Mouse (Mus musculus) hindbrain, embryonic 14.5 days (tissue): Measurements from ENCODE around the gene Pcgf1. TPM values are rescaled to one million over a fixed set of nuclear protein-coding genes. Genes with fewer than 3 reads are reported as not detected.

ENCODE experiments used
- ATAC-seq: fragments of 200-750 bp; cut with Nextera tagmentation; 2 replicates; pipeline ENCODE4 v1.8.0; 2017; ENCODE audit warnings: moderate number of reproducible peaks, mild to moderate bottlenecking, moderate TSS enrichment, moderate library complexity; ENCODE audit not compliant: low FRiP score
- DNase-seq: peaks from one replicate; pipeline ENCODE4 v3.0.0-alpha.2; 2015; ENCODE audit warnings: low spot score
- H3K27ac ChIP-seq: fragments of 300-500 bp; sonication (generic); 2 replicates; pipeline ENCODE4 v1.5.1; 2014; ENCODE audit warnings: mild to moderate bottlenecking, moderate library complexity
- H3K27me3 ChIP-seq: fragments of 300-500 bp; sonication (generic); 2 replicates; pipeline ENCODE4 v1.6.1; 2014; ENCODE audit warnings: mild to moderate bottlenecking, low read length, mixed read lengths; ENCODE audit not compliant: control insufficient read depth, insufficient read depth
- H3K36me3 ChIP-seq: fragments of 300-500 bp; sonication (generic); replicated peaks from 2 replicates; pipeline ENCODE4 v1.6.1; 2014; ENCODE audit not compliant: control insufficient read depth, insufficient read depth
- H3K4me1 ChIP-seq: fragments of 300-500 bp; sonication (generic); replicated peaks from 2 replicates; pipeline ENCODE4 v1.6.1; 2014; ENCODE audit warnings: antibody characterized with exemption, low read length, mixed read lengths; ENCODE audit not compliant: control insufficient read depth, insufficient read depth
- H3K4me2 ChIP-seq: fragments of 300-500 bp; sonication (generic); replicated peaks from 2 replicates; pipeline ENCODE4 v1.6.1; 2014; ENCODE audit warnings: mild to moderate bottlenecking, moderate library complexity
- H3K4me3 ChIP-seq: fragments of 300-500 bp; sonication (generic); replicated peaks from 2 replicates; pipeline ENCODE4 v1.5.1; 2014; ENCODE audit warnings: mild to moderate bottlenecking, low read length
- H3K9ac ChIP-seq: fragments of 300-500 bp; sonication (generic); 2 replicates; pipeline ENCODE4 v1.6.1; 2014
- H3K9me3 ChIP-seq: fragments of 300-500 bp; sonication (generic); 2 replicates; pipeline ENCODE4 v1.6.1; 2016; ENCODE audit warnings: low read length; ENCODE audit not compliant: control insufficient read depth
- WGBS: fragments of 180-500 bp; shearing (Covaris S2); extraction: QIAGEN DNeasy Blood & Tissue Kit; methylation state at CpG from one replicate; pipeline ENCODE4 v1.1.7; 2014; 5-methylcytosine and 5-hydroxymethylcytosine counted together
- polyA plus RNA-seq: library from polyadenylated mRNA; unstranded; fragments of >200 nt; fragmentation: Nextera tagmentation; extraction: Ambion mirVana; gene quantifications from 2 replicates; pipeline ENCODE4 v1.2.1, GENCODE M21; 2014

Pcgf1 gene
- 36.3 and 36.7 TPM in 2 replicates for polyA plus RNA-seq

GRCm38 (mm10) chr6:83077630-83078323 lies at the start of gene Pcgf1:
Gene Pcgf1, plus strand, starts transcription at chr6:83077869.
- peak within 1 kb of the TSS; percentile 77 for H3K4me3 ChIP-seq
- H3K4me2 ChIP-seq, result peak within 1 kb of the TSS; percentile 98
- H3K9me3 ChIP-seq, result no peaks in the 10 kb centered on the region
- H3K9ac ChIP-seq, result peak within 1 kb of the TSS; percentile 87
- no peak for DNase-seq
- peaks cover 20% of the 10 kb centered on the region; the same call in 1 of the 2 replicates for H3K36me3 ChIP-seq
- H3K4me1 ChIP-seq, result peaks cover 14% of the 10 kb centered on the region
- peaks cover 53% of the 10 kb centered on the region for H3K27me3 ChIP-seq
- ATAC-seq, result peak; percentile 83
- under 1% methylated on average over 53 of the region's 54 CpGs for WGBS
- peak within 1 kb of the TSS; percentile 95 for H3K27ac ChIP-seq

DNA sequence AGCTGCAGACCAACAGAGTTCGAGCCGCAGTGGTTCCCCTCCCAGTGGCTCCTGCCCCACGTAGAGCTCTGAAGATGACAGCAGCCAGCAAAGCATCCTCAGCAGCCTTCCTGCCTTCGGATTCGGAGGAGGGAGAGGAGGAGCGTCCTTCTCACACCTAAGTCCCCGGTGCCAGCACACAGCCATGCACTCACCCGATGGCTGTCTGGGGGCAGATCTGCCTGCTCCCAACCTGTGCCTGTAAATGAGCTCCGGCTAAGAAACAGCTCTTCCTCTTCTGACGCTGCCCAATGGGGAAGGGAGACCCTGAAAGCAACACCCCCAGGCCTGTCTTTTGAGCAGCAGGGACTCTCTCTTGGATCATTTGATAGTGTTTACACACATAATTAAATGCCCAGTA lies 47.9 kb upstream of the Pcgf1 start:
- no peaks in the 10 kb centered on the region for H3K9me3 ChIP-seq
- no peak overlapping the region for H3K4me3 ChIP-seq
- H3K9ac ChIP-seq, result no peak overlapping the region
- H3K4me2 ChIP-seq, result no peak overlapping the region
- H3K27ac ChIP-seq, result no peak overlapping the region
- DNase-seq (no peak), ATAC-seq (no peak)
- peaks cover 45% of the 10 kb centered on the region for H3K27me3 ChIP-seq
- 20% methylated on average over 10 of the region's 10 CpGs for WGBS
- H3K4me1 ChIP-seq, result peaks cover 19% of the 10 kb centered on the region; the same call in 1 of the 2 replicates
- no peaks in the 10 kb centered on the region for H3K36me3 ChIP-seq

DNA sequence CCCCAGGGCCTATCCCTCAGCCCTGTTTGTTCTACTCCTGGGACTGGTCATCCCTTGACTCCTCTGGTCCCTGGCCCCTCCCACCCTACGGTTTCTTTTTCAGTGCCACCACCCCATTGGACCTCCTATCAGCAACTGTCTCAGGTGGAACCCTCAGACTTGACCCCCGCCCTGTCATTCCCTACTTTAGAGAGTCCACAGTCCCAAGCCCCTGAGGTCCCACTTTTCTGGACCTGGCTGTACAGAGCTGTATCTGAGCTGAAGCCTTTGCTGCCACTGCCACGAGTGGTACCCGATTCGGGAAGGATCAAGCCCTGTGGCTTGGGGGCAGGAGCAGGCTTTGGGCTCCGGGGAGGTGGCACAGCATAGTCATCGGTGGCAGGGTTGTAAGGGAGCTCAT lies 46.6 kb upstream of the Pcgf1 start:
- H3K4me3 ChIP-seq, result no peak overlapping the region
- no peak overlapping the region for H3K4me2 ChIP-seq
- no peak for DNase-seq
- H3K9ac ChIP-seq, result no peak overlapping the region
- no peak overlapping the region for H3K27ac ChIP-seq
- no peak for ATAC-seq
- H3K4me1 ChIP-seq, result peaks cover 19% of the 10 kb centered on the region; the same call in 1 of the 2 replicates
- WGBS, result 58% methylated on average over 7 of the region's 7 CpGs
- H3K36me3 ChIP-seq, result no peaks in the 10 kb centered on the region
- peaks cover 47% of the 10 kb centered on the region for H3K27me3 ChIP-seq
- no peaks in the 10 kb centered on the region for H3K9me3 ChIP-seq

GRCm38 (mm10) chr6:83031921-83032590 lies 45.6 kb upstream of the Pcgf1 start:
- ATAC-seq (no peak), DNase-seq (no peak)
- Histone ChIP-seq H3K27ac (no peak overlapping the region), H3K36me3 (no peaks in the 10 kb centered on the region), H3K9ac (peak overlapping the region; percentile 44; the same call in 1 of the 2 replicates), H3K4me3 (peak overlapping the region; percentile 38), H3K9me3 (no peaks in the 10 kb centered on the region), H3K4me1 (peaks cover 19% of the 10 kb centered on the region; the same call in 1 of the 2 replicates), H3K27me3 (peaks cover 47% of the 10 kb centered on the region), H3K4me2 (peak overlapping the region; percentile 67)
- 13% methylated on average over 18 of the region's 18 CpGs for WGBS

DNA sequence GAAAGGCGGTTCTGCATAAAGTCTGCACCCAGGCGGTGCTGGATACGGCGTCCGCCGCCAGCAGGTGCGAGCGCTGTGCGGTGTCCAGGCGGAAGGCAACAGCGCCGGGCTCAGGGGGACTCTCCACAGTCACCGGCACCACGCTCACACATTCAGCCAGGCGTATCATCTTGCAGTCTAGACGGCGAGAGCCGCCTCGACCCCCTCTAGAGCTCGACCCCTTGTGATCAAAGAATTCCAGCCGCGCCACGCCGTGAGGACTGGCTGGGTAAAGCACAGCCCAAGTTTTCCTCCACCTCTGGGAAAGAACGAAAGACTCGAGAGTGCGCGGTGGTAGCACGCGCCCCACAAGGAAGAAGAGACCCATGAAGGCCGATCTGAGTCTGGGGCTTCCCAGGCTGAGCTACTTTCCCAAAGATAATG lies 44.9 kb upstream of the Pcgf1 start:
- H3K9me3 ChIP-seq, result no peaks in the 10 kb centered on the region
- H3K36me3 ChIP-seq, result no peaks in the 10 kb centered on the region
- ATAC-seq (peak; percentile 41), DNase-seq (peak; percentile 31)
- peak overlapping the region; percentile 38 for H3K4me3 ChIP-seq
- no peak overlapping the region for H3K27ac ChIP-seq
- H3K27me3 ChIP-seq, result peaks cover 47% of the 10 kb centered on the region
- WGBS, result 1% methylated on average over 31 of the region's 31 CpGs
- H3K4me1 ChIP-seq, result peaks cover 19% of the 10 kb centered on the region; the same call in 1 of the 2 replicates
- H3K4me2 ChIP-seq, result peak overlapping the region; percentile 67
- H3K9ac ChIP-seq, result peak overlapping the region; percentile 44

DNA sequence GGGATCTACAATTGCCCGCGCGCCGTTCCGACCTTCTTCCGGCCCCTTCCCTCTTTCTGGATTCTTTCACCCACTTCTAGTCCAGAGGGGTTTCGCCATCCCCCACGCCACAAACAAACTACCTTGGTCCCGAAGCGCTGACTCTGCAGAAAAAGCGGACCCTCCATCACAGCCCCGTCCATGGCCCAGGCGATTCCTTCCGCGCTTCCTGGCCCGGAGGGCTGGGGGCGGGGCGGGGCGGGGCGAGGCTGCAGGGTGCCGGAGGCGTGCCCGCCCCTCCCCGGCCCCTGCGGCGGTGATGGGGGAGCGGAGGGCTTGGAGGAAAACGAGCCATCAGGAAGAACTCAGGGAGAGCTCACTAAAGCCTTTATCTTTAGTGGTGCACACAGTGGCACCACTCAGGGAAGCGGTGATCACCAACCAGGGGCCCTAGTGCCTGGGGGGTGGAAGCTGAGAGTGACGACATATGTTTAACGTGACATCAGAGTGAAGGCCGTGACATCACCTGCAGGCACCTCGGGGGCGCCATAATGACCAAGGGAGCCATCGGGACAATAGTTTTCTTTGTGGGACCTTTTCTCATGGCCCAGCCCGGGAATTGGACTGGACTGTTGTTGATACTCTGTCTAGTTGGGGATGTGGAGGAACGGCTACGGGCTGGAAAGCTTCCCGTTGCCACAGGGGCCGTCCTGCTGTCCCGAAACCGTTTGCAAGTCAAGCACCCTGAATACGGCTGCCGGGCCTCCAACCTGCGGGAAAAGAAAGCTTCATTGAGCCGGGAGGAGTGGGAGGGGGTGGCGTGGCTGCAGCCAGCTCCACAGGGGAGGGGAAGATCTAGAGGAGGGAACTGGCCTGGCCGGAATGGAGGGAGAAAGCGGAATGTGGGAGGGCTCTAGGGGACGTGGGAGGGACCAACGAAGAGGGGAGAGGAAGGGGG lies 44.2 kb upstream of the Pcgf1 start, which contains the start of the genes Dok1 and Loxl3:
Gene Dok1, minus strand, starts transcription at position 223 of the 937 bp plus-strand sequence.
Gene Loxl3, plus strand, starts transcription at position 925 of the 937 bp plus-strand sequence.
- Histone ChIP-seq H3K9me3 (no peaks in the 10 kb centered on the region), H3K36me3 (no peaks in the 10 kb centered on the region), H3K4me1 (peaks cover 23% of the 10 kb centered on the region; the same call in 1 of the 2 replicates), H3K9ac (peak within 1 kb of the TSS; percentile 44), H3K27me3 (peaks cover 47% of the 10 kb centered on the region), H3K4me3 (peak within 1 kb of the TSS; percentile 38), H3K4me2 (peak within 1 kb of the TSS; percentile 67), H3K27ac (0 out of 2 replicates have a peak within 1 kb of the TSS, but pooled peaks have one; percentile 39)
- ATAC-seq, result peak; percentile 52
- under 1% methylated on average over 51 of the region's 51 CpGs for WGBS
- peak; percentile 55 for DNase-seq

GRCm38 (mm10) chr6:83034463-83035055 lies 43.1 kb upstream of the Pcgf1 start:
- Histone ChIP-seq H3K27ac (0 out of 2 replicates have a peak overlapping the region, but pooled peaks have one; percentile 39), H3K9ac (0 out of 2 replicates have a peak overlapping the region, but pooled peaks have one; percentile 44), H3K9me3 (no peaks in the 10 kb centered on the region), H3K27me3 (peaks cover 43% of the 10 kb centered on the region), H3K4me1 (peaks cover 26% of the 10 kb centered on the region; the same call in 1 of the 2 replicates), H3K4me3 (peak overlapping the region; percentile 38), H3K4me2 (peak overlapping the region; percentile 67), H3K36me3 (no peaks in the 10 kb centered on the region)
- ATAC-seq, result no peak
- no peak for DNase-seq
- 28% methylated on average over 5 of the region's 5 CpGs for WGBS

GRCm38 (mm10) chr6:83037188-83037587 lies 40.5 kb upstream of the Pcgf1 start:
- Histone ChIP-seq H3K4me1 (peaks cover 23% of the 10 kb centered on the region; the same call in 1 of the 2 replicates), H3K27me3 (peaks cover 28% of the 10 kb centered on the region), H3K9ac (no peak overlapping the region), H3K9me3 (no peaks in the 10 kb centered on the region), H3K27ac (no peak overlapping the region), H3K4me3 (no peak overlapping the region), H3K36me3 (no peaks in the 10 kb centered on the region), H3K4me2 (no peak overlapping the region)
- DNase-seq (no peak), ATAC-seq (no peak)
- 83% methylated on average over 8 of the region's 8 CpGs for whole genome bisulfite sequencing
